Mouse (Mus musculus): ENCODE data around the gene Olfr684.

Gene Olfr684

GRCm38 (mm10) chr7:105163553-105163952 is at the start of gene Olfr684:
Gene Olfr684 (minus strand): TSS chr7:105163653.
- DNase-seq, result no peak

- DNase-seq, result no peak
Measured at GRCm38 (mm10) chr7:105207385-105207784, 43.9 kb upstream of the Olfr684 start, which contains the start of gene Olfr686. Gene Olfr686 (minus strand): TSS chr7:105207485.

- no peak for DNase-seq
Measured at GRCm38 (mm10) chr7:105185912-105186311, 22.5 kb upstream of the Olfr684 start, which contains the start of gene Olfr685. Gene Olfr685 (minus strand): TSS chr7:105186012.

- DNase-seq, result peak; percentile 5 to 9
Measured at GRCm38 (mm10) chr7:105170773-105171172, 7.3 kb upstream of the Olfr684 start.

GRCm38 (mm10) chr7:105146912-105147311 is 16.5 kb downstream of the Olfr684 start, which contains the start of gene Olfr683:
Gene Olfr683 (minus strand): TSS chr7:105147012.
- DNase-seq, result no peak

- no peak for DNase-seq
Measured at GRCm38 (mm10) chr7:105141275-105141674, 22.2 kb downstream of the Olfr684 start.

- no peak for DNase-seq
Measured at GRCm38 (mm10) chr7:105116536-105116935, 46.9 kb downstream of the Olfr684 start, which contains the start of gene Olfr681. Gene Olfr681 (plus strand): TSS chr7:105116836.
